Mouse (Mus musculus) midbrain, embryonic 15.5 days (tissue): ENCODE measurements around the gene Il20ra. TPM values are rescaled to one million over a fixed set of nuclear protein-coding genes. Genes with fewer than 3 reads are reported as not detected.

Source experiments
- ATAC-seq: fragments of 200-750 bp; cut with Nextera tagmentation; replicated peaks from 2 replicates; pipeline ENCODE4 v1.8.0; 2017; ENCODE audit warnings: moderate TSS enrichment
- H3K27ac ChIP-seq: fragments of 300-500 bp; sonication (generic); 2 replicates; pipeline ENCODE4 v1.5.1; 2015; ENCODE audit warnings: mild to moderate bottlenecking, inconsistent platforms
- H3K27me3 ChIP-seq: fragments of 300-500 bp; sonication (generic); replicated peaks from 2 replicates; pipeline ENCODE4 v1.6.1; 2015; ENCODE audit warnings: inconsistent platforms
- H3K36me3 ChIP-seq: fragments of 300-500 bp; sonication (generic); replicated peaks from 2 replicates; pipeline ENCODE4 v1.6.1; 2015; ENCODE audit warnings: inconsistent platforms
- H3K4me1 ChIP-seq: fragments of 300-500 bp; sonication (generic); 2 replicates; pipeline ENCODE4 v1.6.1; 2015; ENCODE audit warnings: inconsistent platforms
- H3K4me2 ChIP-seq: fragments of 300-500 bp; sonication (generic); 2 replicates; pipeline ENCODE4 v1.6.1; 2015; ENCODE audit warnings: inconsistent platforms, mild to moderate bottlenecking, moderate library complexity
- H3K4me3 ChIP-seq: fragments of 300-500 bp; sonication (generic); 2 replicates; pipeline ENCODE4 v1.5.1; 2015; ENCODE audit warnings: mild to moderate bottlenecking, inconsistent platforms
- H3K9ac ChIP-seq: fragments of 300-500 bp; sonication (generic); 2 replicates; pipeline ENCODE4 v1.6.1; 2015; ENCODE audit warnings: mild to moderate bottlenecking, inconsistent platforms
- H3K9me3 ChIP-seq: fragments of 300-500 bp; sonication (generic); 2 replicates; pipeline ENCODE4 v1.6.1; 2016; ENCODE audit warnings: inconsistent platforms
- WGBS: fragments of 180-500 bp; shearing (Covaris S2); methylation state at CpG from one replicate; pipeline ENCODE4 v1.1.7; 2015; ENCODE audit warnings: mixed read lengths; 5-methylcytosine and 5-hydroxymethylcytosine counted together
- polyA plus RNA-seq: library from polyadenylated mRNA; unstranded; fragments of >200 nt; fragmentation: Nextera tagmentation; extraction: Ambion mirVana; gene quantifications from 2 replicates; pipeline ENCODE4 v1.2.1, GENCODE M21; 2015

The Il20ra gene
- 0.49 and 0.50 TPM in 2 replicates for polyA plus RNA-seq

GRCm38 (mm10) chr10:19712421-19712836 is at the start of gene Il20ra:
Gene Il20ra (plus strand): TSS chr10:19712570.
- Histone ChIP-seq H3K27me3 (peaks cover 5% of the 10 kb centered on the region; the same call in 1 of the 2 replicates), H3K36me3 (no peaks in the 10 kb centered on the region), H3K4me3 (peak within 1 kb of the TSS; percentile 47), H3K4me2 (peak within 1 kb of the TSS; percentile 97), H3K4me1 (peaks cover 10% of the 10 kb centered on the region), H3K9ac (peak within 1 kb of the TSS; percentile 59), H3K9me3 (no peaks in the 10 kb centered on the region), H3K27ac (no peak within 1 kb of the TSS)
- peak; percentile 85 for ATAC-seq
- under 1% methylated on average over 29 of the region's 29 CpGs for WGBS

- Histone ChIP-seq H3K4me1 (no peaks in the 10 kb centered on the region), H3K4me2 (no peak overlapping the region), H3K9ac (no peak overlapping the region), H3K27me3 (no peaks in the 10 kb centered on the region), H3K4me3 (no peak overlapping the region), H3K36me3 (no peaks in the 10 kb centered on the region), H3K9me3 (no peaks in the 10 kb centered on the region), H3K27ac (no peak overlapping the region)
- no peak for ATAC-seq
- WGBS: 91% methylated on average over 5 of the region's 5 CpGs
Measured at GRCm38 (mm10) chr10:19668973-19669372, 43.4 kb upstream of the Il20ra start.

GRCm38 (mm10) chr10:19672015-19672414 is 40.4 kb upstream of the Il20ra start:
- no peak for ATAC-seq
- Histone ChIP-seq H3K27ac (no peak overlapping the region), H3K27me3 (no peaks in the 10 kb centered on the region), H3K4me3 (no peak overlapping the region), H3K4me1 (no peaks in the 10 kb centered on the region), H3K4me2 (no peak overlapping the region), H3K9me3 (no peaks in the 10 kb centered on the region), H3K36me3 (no peaks in the 10 kb centered on the region), H3K9ac (no peak overlapping the region)

- Histone ChIP-seq H3K36me3 (no peaks in the 10 kb centered on the region), H3K9me3 (no peaks in the 10 kb centered on the region), H3K27ac (no peak overlapping the region), H3K9ac (no peak overlapping the region), H3K4me3 (no peak overlapping the region), H3K4me1 (no peaks in the 10 kb centered on the region), H3K27me3 (no peaks in the 10 kb centered on the region), H3K4me2 (no peak overlapping the region)
- ATAC-seq: no peak
- WGBS: 91% methylated on average over 1 of the region's 1 CpGs
Measured at GRCm38 (mm10) chr10:19673146-19673545, 39.2 kb upstream of the Il20ra start.

- Histone ChIP-seq H3K27ac (no peak overlapping the region), H3K4me2 (no peak overlapping the region), H3K9ac (no peak overlapping the region), H3K4me3 (no peak overlapping the region), H3K4me1 (no peaks in the 10 kb centered on the region), H3K36me3 (no peaks in the 10 kb centered on the region), H3K9me3 (no peaks in the 10 kb centered on the region), H3K27me3 (no peaks in the 10 kb centered on the region)
- ATAC-seq: no peak
- WGBS: 68% methylated on average over 3 of the region's 3 CpGs
Measured at GRCm38 (mm10) chr10:19687686-19688085, 24.7 kb upstream of the Il20ra start.

- H3K36me3 ChIP-seq: no peaks in the 10 kb centered on the region
- no peaks in the 10 kb centered on the region for H3K27me3 ChIP-seq
- H3K4me3 ChIP-seq: no peak overlapping the region
- H3K4me1 ChIP-seq: no peaks in the 10 kb centered on the region
- no peaks in the 10 kb centered on the region for H3K9me3 ChIP-seq
- no peak overlapping the region for H3K9ac ChIP-seq
- no peak for ATAC-seq
- no peak overlapping the region for H3K27ac ChIP-seq
- H3K4me2 ChIP-seq: no peak overlapping the region
- 72% methylated on average over 3 of the region's 3 CpGs for WGBS
Measured at GRCm38 (mm10) chr10:19691287-19691686, 21.1 kb upstream of the Il20ra start.

GRCm38 (mm10) chr10:19691771-19692170 is 20.6 kb upstream of the Il20ra start:
- no peaks in the 10 kb centered on the region for H3K36me3 ChIP-seq
- no peak overlapping the region for H3K9ac ChIP-seq
- no peaks in the 10 kb centered on the region for H3K27me3 ChIP-seq
- H3K9me3 ChIP-seq: no peaks in the 10 kb centered on the region
- no peak overlapping the region for H3K4me3 ChIP-seq
- ATAC-seq: no peak
- H3K4me2 ChIP-seq: no peak overlapping the region
- 86% methylated on average over 13 of the region's 13 CpGs for WGBS
- no peak overlapping the region for H3K27ac ChIP-seq
- no peaks in the 10 kb centered on the region for H3K4me1 ChIP-seq

GRCm38 (mm10) chr10:19692332-19692731 is 20.0 kb upstream of the Il20ra start:
- no peak overlapping the region for H3K4me3 ChIP-seq
- H3K27ac ChIP-seq: no peak overlapping the region
- no peak overlapping the region for H3K4me2 ChIP-seq
- no peak overlapping the region for H3K9ac ChIP-seq
- no peaks in the 10 kb centered on the region for H3K27me3 ChIP-seq
- H3K9me3 ChIP-seq: no peaks in the 10 kb centered on the region
- 89% methylated on average over 7 of the region's 7 CpGs for WGBS
- no peak for ATAC-seq
- no peaks in the 10 kb centered on the region for H3K4me1 ChIP-seq
- H3K36me3 ChIP-seq: no peaks in the 10 kb centered on the region

GRCm38 (mm10) chr10:19692988-19693387 is 19.4 kb upstream of the Il20ra start:
- ATAC-seq: peak; percentile 86
- Histone ChIP-seq H3K4me3 (no peak overlapping the region), H3K9me3 (no peaks in the 10 kb centered on the region), H3K27ac (no peak overlapping the region), H3K4me2 (no peak overlapping the region), H3K27me3 (no peaks in the 10 kb centered on the region), H3K9ac (no peak overlapping the region), H3K36me3 (no peaks in the 10 kb centered on the region), H3K4me1 (no peaks in the 10 kb centered on the region)
- WGBS: 59% methylated on average over 8 of the region's 8 CpGs

GRCm38 (mm10) chr10:19693629-19694028 is 18.7 kb upstream of the Il20ra start:
- no peak overlapping the region for H3K27ac ChIP-seq
- no peak for ATAC-seq
- no peak overlapping the region for H3K4me2 ChIP-seq
- H3K4me1 ChIP-seq: no peaks in the 10 kb centered on the region
- H3K9ac ChIP-seq: no peak overlapping the region
- no peaks in the 10 kb centered on the region for H3K9me3 ChIP-seq
- no peaks in the 10 kb centered on the region for H3K36me3 ChIP-seq
- 71% methylated on average over 2 of the region's 2 CpGs for WGBS
- H3K27me3 ChIP-seq: no peaks in the 10 kb centered on the region
- H3K4me3 ChIP-seq: no peak overlapping the region

- ATAC-seq: no peak
- Histone ChIP-seq H3K27me3 (no peaks in the 10 kb centered on the region), H3K36me3 (no peaks in the 10 kb centered on the region), H3K4me2 (no peak overlapping the region), H3K27ac (no peak overlapping the region), H3K4me3 (no peak overlapping the region), H3K9ac (no peak overlapping the region), H3K4me1 (no peaks in the 10 kb centered on the region), H3K9me3 (no peaks in the 10 kb centered on the region)
- whole genome bisulfite sequencing: 61% methylated on average over 1 of the region's 1 CpGs
Measured at GRCm38 (mm10) chr10:19699331-19699730, 13.0 kb upstream of the Il20ra start.

GRCm38 (mm10) chr10:19704445-19704844 is 7.9 kb upstream of the Il20ra start:
- H3K9me3 ChIP-seq: no peaks in the 10 kb centered on the region
- peak; percentile 74 for ATAC-seq
- no peak overlapping the region for H3K4me2 ChIP-seq
- no peaks in the 10 kb centered on the region for H3K36me3 ChIP-seq
- H3K4me1 ChIP-seq: no peaks in the 10 kb centered on the region
- WGBS: 27% methylated on average over 8 of the region's 8 CpGs
- H3K27ac ChIP-seq: no peak overlapping the region
- no peak overlapping the region for H3K9ac ChIP-seq
- no peaks in the 10 kb centered on the region for H3K27me3 ChIP-seq
- H3K4me3 ChIP-seq: no peak overlapping the region

- H3K4me2 ChIP-seq: no peak overlapping the region
- H3K27me3 ChIP-seq: no peaks in the 10 kb centered on the region; the same call in 1 of the 2 replicates
- ATAC-seq: no peak
- H3K4me3 ChIP-seq: no peak overlapping the region
- no peak overlapping the region for H3K27ac ChIP-seq
- 69% methylated on average over 12 of the region's 12 CpGs for WGBS
- no peak overlapping the region for H3K9ac ChIP-seq
- peaks cover 9% of the 10 kb centered on the region for H3K4me1 ChIP-seq
- no peaks in the 10 kb centered on the region for H3K36me3 ChIP-seq
- H3K9me3 ChIP-seq: no peaks in the 10 kb centered on the region
Measured at GRCm38 (mm10) chr10:19707768-19708167, 4.6 kb upstream of the Il20ra start.
